In genomic region chr12:74792036-74792435, GRCm38 (mm10) we compare ENCODE assay signal across 14 mouse cellular contexts.
DNase-seq lines count a peak whose midpoint lies in the region; ATAC-seq lines count a peak whose summit lies in the region.
"Had no signal": no experiment of that assay in that cellular context is flagged by ENCODE, and none has a peak within 500 bp of the region (broad histone marks: within the 10 kb centered on the region; RNA-seq: fewer than 3 reads in every experiment).

No protein-coding gene starts in this region.

- DNase-seq in right cerebral cortex, adult 18-20 months, result peak; percentile 59
- DNase-seq in right cerebral cortex, postnatal 4 days, result no peak
- peak; percentile 10 for DNase-seq in layer of hippocampus, adult 9-10 months (ENCODE audit: low spot score)
- peak; percentile 40 to 87 for DNase-seq in left cerebral cortex, postnatal 25 days (ENCODE audit: low spot score in 2 of 2)
- DNase-seq in B cell, adult 2 months, result no peak
- no peak for DNase-seq in lung, postnatal 25 days (ENCODE audit: low spot score)
- DNase-seq: cerebellum, adult 2 months; gastrocnemius, postnatal 10 days; kidney, adult 18-20 months; kidney, postnatal 36 days; lung, postnatal 4 days; thymus, postnatal 4 days had no signal

- intact Hi-C loops in left cerebral cortex, postnatal 25 days (cut with DNase I), result no loop called here

- no peak for ATAC-seq in granulocyte monocyte progenitor cell, adult 5-6 weeks (replicated peaks; ENCODE audit: poor library complexity, severe bottlenecking)
- ATAC-seq: midbrain, embryonic 13.5 days had no signal

Comparison
In these comparisons a context has a peak if more than half of its experiments do, and no peak if none do; other contexts are left out.
1. DNase-seq: peak in right cerebral cortex, adult 18-20 months (single experiment), layer of hippocampus, adult 9-10 months (single experiment) and left cerebral cortex, postnatal 25 days (2 of 2); none in right cerebral cortex, postnatal 4 days (single experiment), B cell, adult 2 months (0 of 2) and lung, postnatal 25 days (single experiment).